Mouse (Mus musculus): Measurements from ENCODE around the gene Rbpj. TPM values are rescaled to one million over a fixed set of nuclear protein-coding genes. Genes with fewer than 3 reads are reported as not detected.

The Rbpj gene
- polyA plus RNA-seq, 1 experiment from 2014 or later: 38.0 TPM

DNA sequence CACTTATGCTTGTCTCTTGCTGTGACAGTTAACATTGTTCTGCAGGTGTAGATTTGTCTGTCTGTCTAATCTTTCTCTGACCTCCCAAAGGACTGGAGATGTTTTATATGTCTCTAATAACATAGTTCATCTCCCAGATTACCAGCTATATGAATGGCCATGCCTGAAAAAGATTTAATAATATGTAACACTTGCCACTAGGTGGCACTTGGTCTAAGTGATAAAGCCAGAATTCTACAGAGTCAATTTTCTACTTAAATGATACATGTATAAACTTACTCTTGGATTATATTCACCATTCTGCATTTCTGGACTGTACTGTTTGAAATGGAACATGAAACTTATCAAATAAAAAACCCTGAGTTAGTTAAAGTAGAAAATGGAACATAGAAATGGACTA lies 132.6 kb downstream of the Rbpj start:
- Histone ChIP-seq H3K27ac (no peak overlapping the region), H3K27me3 (ENCODE audit: insufficient read depth, poor library complexity, severe bottlenecking) (no peaks in the 10 kb centered on the region), H3K4me1 (replicated peaks) (peaks cover 18% of the 10 kb centered on the region), H3K9me3 (no peaks in the 10 kb centered on the region), H3K36me3 (no peaks in the 10 kb centered on the region), H3K4me3 (no peak overlapping the region)
- DNase-seq (ENCODE audit: low spot score): no peak

DNA sequence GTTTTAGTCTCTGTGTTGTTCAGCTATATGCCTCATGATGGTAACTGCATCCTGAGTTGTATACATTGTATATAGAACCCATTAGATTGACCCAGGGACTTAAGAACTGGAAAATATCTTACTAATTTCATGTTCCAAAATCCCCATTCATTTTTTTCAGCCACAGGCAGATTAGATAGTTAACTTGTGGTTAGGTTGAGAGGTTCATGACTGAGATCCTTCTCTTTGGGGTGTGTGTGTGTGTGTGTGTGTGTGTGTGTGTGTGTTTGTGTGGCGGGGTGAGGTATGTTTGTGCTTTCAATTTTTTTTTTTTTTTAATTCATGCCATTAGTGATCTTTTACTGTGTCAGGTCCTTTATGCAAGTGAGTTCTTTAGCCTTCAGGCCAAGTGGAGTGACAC lies 133.2 kb downstream of the Rbpj start:
- 100% methylated on average over 1 of the region's 1 CpGs for WGBS
- Histone ChIP-seq H3K27me3 (ENCODE audit: insufficient read depth, poor library complexity, severe bottlenecking) (no peaks in the 10 kb centered on the region), H3K36me3 (no peaks in the 10 kb centered on the region), H3K4me3 (no peak overlapping the region), H3K9me3 (no peaks in the 10 kb centered on the region), H3K4me1 (replicated peaks) (peaks cover 14% of the 10 kb centered on the region), H3K27ac (no peak overlapping the region)
- DNase-seq (ENCODE audit: low spot score): no peak

DNA sequence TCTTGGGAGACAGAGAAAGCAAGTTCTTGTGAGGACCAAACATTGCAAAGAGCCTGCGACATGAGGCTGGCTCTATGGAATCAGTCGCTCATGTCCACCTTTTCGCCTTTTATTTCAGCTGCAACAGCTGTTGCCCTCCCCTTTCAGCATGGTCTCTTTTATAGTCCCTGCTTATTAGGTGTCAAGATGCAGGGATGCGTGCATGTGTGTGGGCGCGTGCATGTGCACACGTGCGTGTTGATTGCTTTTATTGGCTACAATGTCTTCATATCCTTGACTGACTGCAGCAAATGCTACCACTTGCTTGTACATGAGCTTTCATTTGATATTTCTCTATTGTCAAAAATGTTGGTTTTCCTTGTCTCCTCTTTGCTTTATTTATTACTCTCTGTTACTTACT lies 136.2 kb downstream of the Rbpj start:
- 0 out of 2 replicates have a peak, but pooled peaks cover 5% of the 10 kb centered on the region for H3K4me1 ChIP-seq (replicated peaks)
- H3K27ac ChIP-seq: no peak overlapping the region
- H3K36me3 ChIP-seq: no peaks in the 10 kb centered on the region; the same call in 1 of the 2 replicates
- H3K27me3 ChIP-seq (ENCODE audit: insufficient read depth, poor library complexity, severe bottlenecking): no peaks in the 10 kb centered on the region
- DNase-seq (ENCODE audit: low spot score): no peak
- 82% methylated on average over 8 of the region's 8 CpGs for WGBS
- H3K4me3 ChIP-seq: no peak overlapping the region
- no peaks in the 10 kb centered on the region for H3K9me3 ChIP-seq

DNA sequence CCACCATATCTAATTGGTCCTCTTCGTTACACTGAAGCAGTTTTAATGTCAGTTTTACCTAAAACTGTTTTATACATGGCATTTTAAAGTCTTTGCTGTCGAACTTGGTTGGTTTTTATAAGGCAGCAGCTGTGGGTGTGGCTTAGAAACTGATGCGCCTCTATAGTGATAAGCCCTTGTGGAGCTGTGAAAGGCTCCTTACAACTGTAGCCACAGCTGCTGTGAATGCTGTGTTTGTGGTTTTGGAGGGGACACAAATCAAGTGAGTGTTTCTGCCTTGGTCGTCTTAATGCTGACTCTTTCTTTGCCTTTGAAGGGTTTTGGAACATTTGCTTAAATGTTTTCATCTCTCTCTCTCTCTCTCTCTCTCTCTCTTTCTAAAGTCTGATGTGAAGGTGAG lies 139.5 kb downstream of the Rbpj start:
- no peak overlapping the region for H3K4me3 ChIP-seq
- 0 out of 2 replicates have a peak, but pooled peaks cover 5% of the 10 kb centered on the region for H3K4me1 ChIP-seq (replicated peaks)
- DNase-seq (ENCODE audit: low spot score): no peak
- no peaks in the 10 kb centered on the region for H3K9me3 ChIP-seq
- 92% methylated on average over 4 of the region's 4 CpGs for WGBS
- no peaks in the 10 kb centered on the region for H3K27me3 ChIP-seq (ENCODE audit: insufficient read depth, poor library complexity, severe bottlenecking)
- no peak overlapping the region for H3K27ac ChIP-seq
- no peaks in the 10 kb centered on the region; the same call in 1 of the 2 replicates for H3K36me3 ChIP-seq

DNA sequence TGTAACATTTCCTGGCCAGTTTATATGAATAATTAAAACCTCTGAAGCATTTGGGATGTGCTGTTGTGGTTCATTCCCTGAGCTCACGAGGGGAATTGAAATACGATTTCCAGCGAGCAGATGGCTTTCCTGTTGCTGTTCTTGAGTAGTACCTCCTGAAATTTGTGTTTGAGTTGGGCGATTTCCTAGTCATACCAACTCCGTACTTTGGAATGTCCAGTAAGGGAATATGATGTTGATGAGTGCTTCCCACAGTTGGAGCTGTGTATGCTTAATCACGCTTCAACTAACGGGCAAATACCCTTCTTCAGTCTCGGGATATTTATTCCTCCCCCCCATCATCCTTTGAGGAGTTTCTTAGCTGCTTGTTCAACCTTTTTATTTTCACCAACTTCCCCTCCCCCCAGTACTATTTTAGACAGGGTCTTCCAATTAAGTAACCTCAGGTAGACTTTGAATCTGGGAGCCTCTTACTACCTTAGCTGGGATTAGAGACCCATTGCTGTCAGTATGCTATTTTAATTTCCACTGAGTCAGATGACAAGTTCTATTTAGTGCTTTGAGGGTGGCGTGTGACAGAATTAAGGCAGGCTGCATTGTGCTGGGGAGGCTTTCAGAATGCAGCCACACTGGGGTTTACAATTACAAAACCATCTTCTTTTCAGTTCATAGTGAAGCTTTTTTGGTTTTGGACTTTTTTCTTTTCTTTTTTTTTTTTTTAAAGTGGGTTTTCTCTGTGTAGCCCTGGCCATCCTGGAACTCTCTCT lies 141.5 kb downstream of the Rbpj start:
- no peak overlapping the region for H3K4me3 ChIP-seq
- no peaks in the 10 kb centered on the region for H3K27me3 ChIP-seq (ENCODE audit: insufficient read depth, poor library complexity, severe bottlenecking)
- H3K36me3 ChIP-seq: no peaks in the 10 kb centered on the region; the same call in 1 of the 2 replicates
- no peak for DNase-seq (ENCODE audit: low spot score)
- no peaks in the 10 kb centered on the region for H3K4me1 ChIP-seq (replicated peaks)
- no peaks in the 10 kb centered on the region for H3K9me3 ChIP-seq
- no peak overlapping the region for H3K27ac ChIP-seq
- 82% methylated on average over 9 of the region's 9 CpGs for WGBS

DNA sequence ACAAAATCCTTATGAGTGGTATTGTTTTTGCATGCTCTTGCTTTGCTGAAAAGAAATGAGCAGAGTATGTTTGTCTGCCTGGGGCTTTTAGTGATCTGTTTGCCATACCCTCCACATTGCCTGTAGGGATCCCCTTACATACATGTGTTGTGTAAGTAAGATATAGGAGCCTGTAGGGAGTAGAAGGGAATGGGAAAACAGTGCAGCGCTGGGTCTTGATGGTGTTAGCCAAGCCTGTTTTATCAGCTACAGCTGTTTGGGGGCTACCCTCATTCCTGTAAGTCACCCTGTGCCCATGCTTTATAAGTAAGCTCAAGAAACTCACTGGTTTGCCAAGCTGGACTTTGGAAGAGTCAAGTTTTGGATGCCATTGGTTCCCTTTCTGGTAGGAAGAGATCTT lies 152.9 kb downstream of the Rbpj start:
- no peak overlapping the region for H3K4me3 ChIP-seq
- peaks cover 10% of the 10 kb centered on the region for H3K9me3 ChIP-seq
- 100% methylated on average over 1 of the region's 1 CpGs for whole genome bisulfite sequencing
- H3K4me1 ChIP-seq (replicated peaks): no peaks in the 10 kb centered on the region
- no peak overlapping the region for H3K27ac ChIP-seq
- no peaks in the 10 kb centered on the region for H3K27me3 ChIP-seq (ENCODE audit: insufficient read depth, poor library complexity, severe bottlenecking)
- DNase-seq (ENCODE audit: low spot score): no peak
- peaks cover 20% of the 10 kb centered on the region for H3K36me3 ChIP-seq

DNA sequence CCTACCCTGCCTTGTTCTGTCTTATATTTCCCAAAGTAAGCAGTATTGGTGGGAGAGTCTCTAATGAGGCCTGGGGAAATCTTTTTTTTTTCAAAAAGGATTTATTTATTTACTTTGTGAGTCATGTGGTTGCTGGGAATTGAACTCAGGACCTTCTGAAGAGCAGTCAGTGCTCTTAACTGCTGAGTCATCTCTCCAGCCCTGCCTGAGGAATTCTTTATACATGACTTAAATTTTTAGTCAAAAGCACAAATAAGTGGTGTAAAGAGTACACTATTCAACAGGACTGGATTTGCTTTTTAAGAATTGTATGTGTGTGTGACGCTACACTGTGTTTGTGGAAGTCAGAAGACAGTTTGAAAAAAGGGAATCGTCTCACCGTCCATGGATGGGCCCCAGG lies 166.1 kb downstream of the Rbpj start:
- no peak for DNase-seq (ENCODE audit: low spot score)
- no peak overlapping the region for H3K27ac ChIP-seq
- no peaks in the 10 kb centered on the region for H3K4me1 ChIP-seq (replicated peaks)
- 94% methylated on average over 3 of the region's 3 CpGs for WGBS
- H3K9me3 ChIP-seq: no peaks in the 10 kb centered on the region
- H3K36me3 ChIP-seq: peaks cover 29% of the 10 kb centered on the region
- no peaks in the 10 kb centered on the region for H3K27me3 ChIP-seq (ENCODE audit: insufficient read depth, poor library complexity, severe bottlenecking)
- H3K4me3 ChIP-seq: no peak overlapping the region

DNA sequence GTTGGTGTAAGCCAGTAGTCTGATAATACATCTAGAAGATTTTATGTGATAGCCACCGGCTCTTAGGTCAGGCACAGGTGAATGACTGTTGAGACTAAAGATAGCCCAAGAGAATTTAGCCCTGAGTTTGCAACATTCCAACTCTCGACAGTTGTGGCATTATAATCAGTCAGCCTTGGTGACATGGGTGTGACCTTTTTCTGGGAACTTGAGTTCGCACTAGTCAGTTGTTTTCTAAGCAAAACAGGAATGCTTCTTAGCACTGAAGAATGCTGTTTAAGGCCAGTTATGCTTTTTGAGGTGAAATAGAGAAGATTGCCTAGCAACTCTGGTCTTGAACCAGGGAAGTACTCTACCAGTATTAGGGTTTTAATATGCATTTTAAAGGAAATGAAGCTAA lies 170.8 kb downstream of the Rbpj start:
- Histone ChIP-seq H3K4me1 (replicated peaks) (no peaks in the 10 kb centered on the region), H3K27me3 (ENCODE audit: insufficient read depth, poor library complexity, severe bottlenecking) (no peaks in the 10 kb centered on the region), H3K4me3 (no peak overlapping the region), H3K36me3 (peaks cover 19% of the 10 kb centered on the region), H3K9me3 (no peaks in the 10 kb centered on the region), H3K27ac (no peak overlapping the region)
- DNase-seq (ENCODE audit: low spot score): no peak
- 81% methylated on average over 3 of the region's 3 CpGs for WGBS

DNA sequence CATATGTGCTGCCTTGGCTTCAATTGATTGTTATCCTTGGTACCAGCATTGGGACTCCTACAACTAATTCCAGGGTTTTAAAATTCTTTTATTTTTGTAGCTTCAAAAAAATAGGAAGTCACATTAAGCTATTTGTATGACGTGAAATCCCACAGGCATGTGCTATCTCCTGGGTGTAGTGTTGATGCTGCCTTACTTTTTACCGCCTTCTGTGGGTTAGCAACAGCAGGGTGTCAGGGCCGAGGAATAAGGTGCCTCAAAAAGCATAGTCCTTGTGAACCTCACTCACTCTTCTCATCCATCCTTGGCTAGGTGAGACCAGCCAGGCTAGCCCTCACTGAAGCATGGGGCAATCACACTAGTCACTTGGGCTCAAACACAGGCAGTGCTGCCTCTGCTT lies 171.3 kb downstream of the Rbpj start:
- H3K36me3 ChIP-seq: peaks cover 20% of the 10 kb centered on the region
- no peaks in the 10 kb centered on the region for H3K4me1 ChIP-seq (replicated peaks)
- H3K27ac ChIP-seq: no peak overlapping the region
- WGBS: 85% methylated on average over 3 of the region's 3 CpGs
- DNase-seq (ENCODE audit: low spot score): no peak
- H3K27me3 ChIP-seq (ENCODE audit: insufficient read depth, poor library complexity, severe bottlenecking): no peaks in the 10 kb centered on the region
- no peaks in the 10 kb centered on the region for H3K9me3 ChIP-seq
- no peak overlapping the region for H3K4me3 ChIP-seq

DNA sequence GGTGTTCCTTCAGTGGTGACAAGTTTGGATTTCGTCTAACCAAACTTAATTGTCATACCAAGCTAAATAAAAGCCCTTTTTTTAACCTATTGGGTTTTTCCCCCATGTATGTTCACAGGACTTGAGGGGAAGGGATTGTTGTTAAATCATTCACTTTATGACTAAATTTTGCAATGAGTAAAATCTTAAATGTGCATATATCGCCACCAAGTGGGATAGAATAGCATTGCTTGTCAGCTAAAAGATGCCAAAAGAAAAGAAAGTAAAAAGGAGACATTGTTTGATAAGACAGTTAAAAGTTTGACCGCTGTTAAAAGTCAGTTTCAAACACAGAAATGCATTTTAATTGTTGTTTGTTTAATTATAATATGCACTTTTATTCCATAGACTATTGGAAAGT lies 172.7 kb downstream of the Rbpj start:
- Histone ChIP-seq H3K36me3 (peaks cover 31% of the 10 kb centered on the region), H3K9me3 (no peaks in the 10 kb centered on the region), H3K27me3 (ENCODE audit: insufficient read depth, poor library complexity, severe bottlenecking) (no peaks in the 10 kb centered on the region), H3K4me3 (no peak overlapping the region), H3K4me1 (replicated peaks) (no peaks in the 10 kb centered on the region), H3K27ac (no peak overlapping the region)
- DNase-seq (ENCODE audit: low spot score): no peak
- 81% methylated on average over 3 of the region's 3 CpGs for WGBS

DNA sequence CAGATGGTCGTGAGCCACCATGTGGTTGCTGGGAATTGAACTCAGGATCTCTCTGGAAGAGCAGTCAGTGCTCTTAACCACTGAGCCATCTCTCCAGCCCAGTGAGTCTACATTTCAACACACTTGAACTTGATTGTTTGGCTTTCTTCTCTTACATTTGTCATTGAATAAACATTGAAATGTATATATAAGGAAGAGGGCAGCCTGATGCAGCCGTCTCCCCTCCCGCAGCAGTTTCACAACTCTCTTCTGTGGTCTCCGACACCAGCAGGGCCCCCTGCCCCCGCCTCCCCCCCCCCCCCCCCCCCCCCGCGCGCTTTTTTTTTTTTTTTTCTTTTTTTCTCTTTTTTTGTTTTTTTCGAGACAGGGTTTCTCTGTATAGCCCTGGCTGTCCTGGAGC lies 180.7 kb downstream of the Rbpj start:
- no peak for DNase-seq (ENCODE audit: low spot score)
- no peak overlapping the region for H3K4me3 ChIP-seq
- H3K27ac ChIP-seq: no peak overlapping the region
- H3K27me3 ChIP-seq (ENCODE audit: insufficient read depth, poor library complexity, severe bottlenecking): no peaks in the 10 kb centered on the region
- no peaks in the 10 kb centered on the region for H3K4me1 ChIP-seq (replicated peaks)
- no peaks in the 10 kb centered on the region for H3K9me3 ChIP-seq
- WGBS: 83% methylated on average over 6 of the region's 9 CpGs
- H3K36me3 ChIP-seq: peaks cover 84% of the 10 kb centered on the region

DNA sequence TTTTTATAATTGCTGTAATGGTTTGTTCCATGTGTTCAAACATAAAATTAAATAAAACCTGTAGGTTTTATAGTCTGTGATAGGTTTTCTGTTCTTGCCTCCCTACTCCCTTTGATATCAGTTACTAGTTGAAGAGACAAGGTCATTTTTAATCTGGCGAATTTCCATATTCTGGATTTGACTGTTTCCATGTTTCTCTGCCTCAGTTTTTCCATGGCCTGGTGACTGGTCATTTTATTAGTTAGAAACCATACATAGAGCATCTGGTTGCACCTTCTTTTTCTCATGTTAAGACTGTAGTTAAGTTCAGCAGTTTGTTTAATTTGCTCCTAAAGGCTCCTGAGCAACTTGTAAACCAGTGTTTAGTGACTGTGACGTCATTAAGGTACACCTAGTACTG lies 181.4 kb downstream of the Rbpj start:
- H3K4me1 ChIP-seq (replicated peaks): no peaks in the 10 kb centered on the region
- peaks cover 87% of the 10 kb centered on the region for H3K36me3 ChIP-seq
- DNase-seq (ENCODE audit: low spot score): no peak
- H3K4me3 ChIP-seq: no peak overlapping the region
- no peak overlapping the region for H3K27ac ChIP-seq
- 95% methylated on average over 2 of the region's 2 CpGs for WGBS
- no peaks in the 10 kb centered on the region for H3K27me3 ChIP-seq (ENCODE audit: insufficient read depth, poor library complexity, severe bottlenecking)
- H3K9me3 ChIP-seq: no peaks in the 10 kb centered on the region

DNA sequence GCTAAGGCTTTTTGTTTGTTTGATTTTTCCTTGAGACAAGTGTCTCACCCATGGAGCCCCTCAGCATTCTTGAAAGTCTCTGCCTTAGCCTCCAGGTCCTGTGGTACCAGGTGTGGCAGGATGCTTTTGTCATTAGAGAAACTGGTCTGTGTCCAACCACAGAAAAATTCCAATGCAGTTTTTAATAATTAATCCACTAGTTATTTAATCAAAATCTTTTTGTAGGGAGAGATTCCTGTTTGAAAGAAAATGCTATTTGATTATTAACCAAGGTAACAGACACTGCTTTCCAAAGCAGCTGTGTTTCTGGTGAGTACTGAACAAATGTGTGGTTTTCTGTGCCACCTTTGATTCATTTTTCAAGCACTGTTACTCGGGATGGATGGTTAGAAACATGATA lies 190.6 kb downstream of the Rbpj start:
- Histone ChIP-seq H3K36me3 (peaks cover 29% of the 10 kb centered on the region), H3K27me3 (ENCODE audit: insufficient read depth, poor library complexity, severe bottlenecking) (no peaks in the 10 kb centered on the region), H3K4me1 (replicated peaks) (no peaks in the 10 kb centered on the region), H3K9me3 (no peaks in the 10 kb centered on the region), H3K4me3 (no peak overlapping the region), H3K27ac (no peak overlapping the region)
- DNase-seq (ENCODE audit: low spot score): no peak
- WGBS: 46% methylated on average over 1 of the region's 1 CpGs

DNA sequence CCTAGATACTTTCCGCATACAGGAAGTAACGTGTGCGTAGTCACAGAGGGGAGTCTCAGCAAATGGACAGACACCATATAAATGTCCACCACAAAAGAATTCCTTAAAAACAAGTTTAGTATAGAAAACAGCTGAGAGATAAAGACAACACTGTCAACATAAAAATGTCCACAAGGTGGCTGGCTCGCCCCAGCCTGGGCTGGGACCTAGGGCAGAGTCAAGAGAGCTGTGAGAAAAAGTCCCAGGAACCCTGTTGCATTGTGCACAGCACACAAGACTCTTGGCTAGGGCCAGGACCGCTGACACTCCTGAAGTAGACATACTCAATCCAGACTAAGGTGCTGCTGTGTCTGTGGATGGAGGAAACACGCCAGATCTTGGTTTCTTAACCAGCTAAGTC lies 192.0 kb downstream of the Rbpj start:
- Histone ChIP-seq H3K27me3 (ENCODE audit: insufficient read depth, poor library complexity, severe bottlenecking) (no peaks in the 10 kb centered on the region), H3K4me3 (no peak overlapping the region), H3K9me3 (no peaks in the 10 kb centered on the region), H3K36me3 (peaks cover 16% of the 10 kb centered on the region), H3K4me1 (replicated peaks) (no peaks in the 10 kb centered on the region), H3K27ac (no peak overlapping the region)
- 85% methylated on average over 6 of the region's 6 CpGs for WGBS
- peak; percentile 20 for DNase-seq (ENCODE audit: low spot score)

All from hindbrain, embryonic 10.5 days (tissue).